Mouse (Mus musculus) heart, postnatal 0 days (tissue): Measurements from ENCODE around the gene Tfip11.

Source experiments
- CTCF ChIP-seq: IDR thresholded peaks from 2 replicates; pipeline ENCODE4 v1.5.1; 2016; ENCODE audit warnings: antibody characterized with exemption, control low read depth, low read depth
- EP300 ChIP-seq: IDR thresholded peaks from 2 replicates; pipeline ENCODE4 v1.6.1; 2016; ENCODE audit warnings: antibody characterized with exemption, low read depth

DNA sequence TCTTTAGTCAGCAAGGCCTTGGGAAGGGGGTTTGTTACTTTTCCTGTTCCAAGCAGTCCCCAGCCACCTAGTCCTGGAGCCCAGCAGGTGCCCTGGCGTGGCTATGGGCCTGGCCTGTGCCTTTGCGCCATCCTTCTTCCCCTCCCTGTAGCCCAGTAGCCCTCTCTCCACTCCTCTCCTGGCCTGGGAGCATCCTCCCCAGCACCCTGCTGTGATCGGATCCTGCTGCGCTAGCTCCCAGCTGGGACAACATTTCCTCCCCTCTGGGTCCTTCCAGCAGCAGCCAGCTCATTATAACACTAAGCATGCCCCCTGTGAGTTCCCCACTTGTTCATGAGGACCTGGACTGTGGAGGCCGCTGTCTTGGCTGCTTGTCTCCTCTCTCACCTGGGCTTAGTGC is 20.3 kb upstream of the Tfip11 start:
- TF ChIP-seq EP300 (no peak), CTCF (no peak)
